Mouse (Mus musculus): Measurements from ENCODE around the gene Prr3.
A peak's percentile ranks its signal among the peaks of the same experiment; 100 is the strongest.
"Not testable (repeated sequence)": the region's sequence is repeated elsewhere in the genome, so short reads cannot be mapped to it uniquely, and the experiment has no call there.

The Prr3 gene

DNA sequence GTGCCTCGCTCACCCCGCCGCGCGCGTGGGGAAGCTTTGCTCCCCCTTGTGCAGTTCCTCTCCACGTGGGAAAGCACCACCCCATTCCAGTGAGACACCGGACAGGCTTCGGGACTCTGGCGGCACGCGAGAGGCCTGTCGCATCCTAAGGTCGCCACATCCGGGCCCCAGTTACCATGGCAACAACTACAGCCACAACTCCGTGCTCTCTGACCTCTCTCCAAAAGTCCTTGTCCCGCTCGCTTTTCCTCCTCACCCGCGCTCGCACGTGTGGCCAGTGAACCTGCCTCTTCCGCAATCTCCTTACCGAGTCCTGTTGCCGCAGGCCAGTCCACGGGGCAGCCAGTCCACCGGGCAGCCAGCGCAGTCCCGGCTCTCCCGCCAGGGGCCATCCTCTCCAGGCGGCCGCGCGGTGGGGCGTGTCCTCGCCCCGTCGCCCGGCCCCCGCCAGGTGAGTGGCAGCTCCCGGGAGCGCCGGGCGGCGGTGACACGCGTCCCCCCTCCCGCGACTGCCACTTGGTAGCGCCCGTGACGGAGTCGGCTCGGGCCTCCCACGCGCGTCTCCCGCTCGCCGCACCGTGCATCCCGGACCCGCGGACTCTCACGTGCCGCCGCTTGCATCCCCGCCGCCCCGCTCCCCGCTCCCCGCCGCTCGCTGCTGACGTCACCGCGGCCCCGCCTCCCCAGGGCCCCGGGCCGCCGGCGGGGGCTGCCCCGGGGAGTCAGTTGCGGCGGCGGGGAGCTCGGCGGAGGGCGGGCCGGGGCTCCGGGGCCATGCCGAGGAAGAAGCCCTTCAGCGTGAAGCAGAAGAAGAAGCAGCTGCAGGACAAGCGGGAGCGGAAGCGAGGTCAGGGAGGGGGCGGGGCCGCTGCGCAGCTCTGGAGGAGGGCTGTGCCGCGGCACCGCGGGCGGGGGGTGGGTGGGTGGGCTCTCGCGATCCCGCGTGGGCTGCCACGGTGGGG is at the start of gene Prr3, which contains the start of gene Gnl1:
Prr3 (minus strand) TSS at position 836 of the 962 bp plus-strand sequence.
Gnl1 (plus strand) TSS at position 451 of the 962 bp plus-strand sequence.
- peak; percentile 93 to 95 for DNase-seq

DNA sequence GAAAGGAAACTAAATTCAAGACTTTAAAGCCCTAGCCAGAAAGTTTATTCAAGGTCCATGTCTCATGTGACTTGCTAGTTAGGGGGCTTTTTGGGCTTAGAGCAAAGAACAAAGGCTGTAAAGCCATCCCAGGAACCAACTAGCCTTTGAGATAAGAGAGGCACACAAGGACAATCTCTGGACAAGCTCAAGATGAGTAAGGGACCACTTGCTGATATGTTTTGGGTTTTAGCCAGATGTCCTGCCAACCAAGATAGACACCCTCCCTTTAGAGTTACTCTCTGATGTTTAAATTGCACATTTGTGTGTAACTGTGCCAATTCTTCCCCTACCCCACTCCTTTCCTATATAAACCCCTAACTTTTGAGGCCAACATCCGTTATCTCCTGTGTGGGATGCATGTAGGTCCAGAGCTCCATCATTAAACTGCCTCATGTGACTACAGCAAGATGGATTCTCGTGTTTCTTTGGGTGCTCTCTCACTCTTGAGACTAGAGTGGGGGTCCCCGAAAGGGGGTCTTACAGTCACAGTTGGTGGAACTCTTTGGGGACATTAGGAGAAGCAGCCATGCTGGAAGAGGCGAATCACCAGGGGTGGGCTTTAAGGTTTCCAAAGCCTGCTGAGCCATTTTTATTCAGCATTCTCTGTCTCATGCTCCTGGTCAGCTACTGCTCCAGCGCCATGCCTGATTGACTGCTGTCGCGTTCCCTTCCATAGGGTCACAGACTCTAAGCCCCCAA is 49.0 kb upstream of the Prr3 start:
- DNase-seq, result no peak

GRCm38 (mm10) chr17:36027663-36028062 is 47.6 kb upstream of the Prr3 start:
- DNase-seq, result no peak

DNA sequence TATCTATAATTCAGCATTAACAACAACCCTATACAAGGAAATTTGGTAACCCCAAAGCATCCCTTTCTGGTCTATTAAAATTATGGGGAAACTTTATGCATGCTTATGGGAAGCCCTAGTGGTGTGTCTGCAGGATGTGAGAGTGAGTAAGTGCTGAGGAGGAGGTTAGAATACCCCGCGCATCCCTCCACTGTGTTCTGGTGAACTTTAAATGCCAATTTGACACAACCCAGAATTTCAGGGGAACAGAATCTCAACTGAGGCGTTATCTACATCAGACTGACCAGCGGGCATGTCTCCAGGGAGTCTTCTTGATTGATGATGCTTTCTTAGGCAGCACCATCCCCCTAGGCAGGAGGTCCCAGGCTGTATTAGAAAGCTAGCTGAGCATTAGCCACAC is 45.9 kb upstream of the Prr3 start:
- no peak for DNase-seq

GRCm38 (mm10) chr17:36025197-36025596 is 45.2 kb upstream of the Prr3 start:
- no peak for DNase-seq

- DNase-seq, result peak; percentile 48 to 61
These were observed 43.9 kb upstream of the Prr3 start for GRCm38 (mm10) chr17:36023710-36024654.

DNA sequence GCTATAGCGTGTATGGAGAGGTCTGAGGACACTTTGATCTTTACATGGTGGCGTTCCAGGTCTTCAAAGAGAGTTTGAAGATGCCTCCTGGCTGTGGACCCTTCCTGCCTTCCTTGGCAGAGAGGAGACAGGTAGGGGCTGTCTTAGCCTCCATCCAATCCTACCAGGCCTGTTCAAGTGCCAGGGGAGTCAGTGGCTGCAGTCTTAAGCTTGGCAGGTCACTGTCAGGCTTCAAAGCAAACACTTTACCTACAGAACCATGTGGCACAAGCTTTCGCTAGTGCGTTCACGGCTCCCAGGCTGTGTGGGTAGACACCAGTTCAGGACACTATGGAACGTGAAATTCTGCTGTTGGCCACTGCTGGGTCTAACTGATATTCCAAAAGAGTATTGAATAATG is 42.9 kb upstream of the Prr3 start:
- no peak for DNase-seq

DNA sequence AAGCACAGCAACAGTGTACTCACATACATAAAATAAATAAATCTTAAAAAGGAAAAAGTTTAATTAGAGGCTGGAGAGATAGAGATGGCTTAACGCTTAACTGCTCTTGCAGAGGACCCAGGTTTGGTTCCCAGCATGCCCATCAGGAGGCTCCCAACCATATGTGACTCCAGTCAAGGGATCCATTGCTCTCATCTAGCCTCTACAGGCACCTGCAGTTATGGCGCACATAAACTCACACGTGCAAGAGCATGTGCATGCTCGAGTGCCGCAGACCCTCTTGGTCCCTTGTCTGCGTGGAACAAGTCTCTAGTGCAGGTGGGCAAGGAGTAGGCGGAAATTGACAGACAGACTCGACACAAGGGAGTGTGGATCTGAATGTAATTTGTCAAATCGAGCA is 42.1 kb upstream of the Prr3 start:
- no peak for DNase-seq

- no peak for DNase-seq
These were observed 41.3 kb upstream of the Prr3 start for GRCm38 (mm10) chr17:36021309-36021708.

- DNase-seq, result peak; percentile 87 to 89
These were observed 40.4 kb upstream of the Prr3 start, which contains the start of gene H2-T24 for GRCm38 (mm10) chr17:36020191-36021073. TSS of gene H2-T24 (minus strand) at chr17:36020560.

- no peak for DNase-seq
These were observed 39.5 kb upstream of the Prr3 start for GRCm38 (mm10) chr17:36019519-36019918.

- peak; percentile 54 to 78 for DNase-seq
These were observed 38.9 kb upstream of the Prr3 start for GRCm38 (mm10) chr17:36018979-36019378.

DNA sequence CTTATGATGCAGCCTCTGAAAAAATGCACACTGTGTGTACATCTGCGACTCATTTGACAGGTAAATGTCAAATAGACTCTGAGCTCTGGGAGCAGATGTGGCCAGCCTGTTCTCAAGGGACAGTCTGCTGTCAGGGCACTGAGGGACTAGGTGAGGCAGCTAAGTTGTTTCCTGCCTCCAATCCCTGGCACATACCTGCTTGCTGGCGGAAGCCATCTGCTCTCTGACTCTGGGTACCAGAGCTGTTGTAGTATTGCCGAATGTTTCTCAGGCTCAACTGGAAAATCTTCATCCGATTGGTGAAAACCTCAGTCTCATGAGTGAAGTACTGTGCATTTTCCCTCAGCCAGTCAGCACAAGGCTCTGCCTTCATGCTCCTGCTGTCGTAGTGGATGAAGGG is 37.0 kb upstream of the Prr3 start:
- DNase-seq, result no peak

DNA sequence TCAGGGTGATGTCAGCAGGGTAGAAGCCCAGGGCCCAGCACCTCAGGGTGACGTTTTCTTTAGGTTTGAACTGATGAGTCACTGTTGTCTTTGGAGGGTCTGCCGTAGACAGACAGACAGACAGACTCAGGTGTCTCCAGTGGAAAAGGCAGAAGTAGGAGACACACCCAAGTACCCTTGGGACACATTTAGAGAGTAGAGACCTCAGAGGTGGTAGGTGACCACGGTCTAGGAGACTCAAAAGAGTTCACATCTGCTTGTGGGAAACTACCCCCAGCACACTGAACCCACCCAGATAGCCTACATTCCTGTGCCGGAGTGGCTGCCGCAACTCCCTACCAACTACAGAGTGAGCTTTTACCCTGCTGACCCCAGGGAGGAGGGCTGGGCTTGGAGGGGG is 34.9 kb upstream of the Prr3 start:
- DNase-seq, result no peak

GRCm38 (mm10) chr17:36004409-36004808 is 24.4 kb upstream of the Prr3 start:
- not testable (repeated sequence) for DNase-seq

- DNase-seq, result no peak
These were observed 23.3 kb upstream of the Prr3 start for GRCm38 (mm10) chr17:36003331-36003730.

GRCm38 (mm10) chr17:36001966-36002365 is 21.9 kb upstream of the Prr3 start:
- DNase-seq, result no peak

DNA sequence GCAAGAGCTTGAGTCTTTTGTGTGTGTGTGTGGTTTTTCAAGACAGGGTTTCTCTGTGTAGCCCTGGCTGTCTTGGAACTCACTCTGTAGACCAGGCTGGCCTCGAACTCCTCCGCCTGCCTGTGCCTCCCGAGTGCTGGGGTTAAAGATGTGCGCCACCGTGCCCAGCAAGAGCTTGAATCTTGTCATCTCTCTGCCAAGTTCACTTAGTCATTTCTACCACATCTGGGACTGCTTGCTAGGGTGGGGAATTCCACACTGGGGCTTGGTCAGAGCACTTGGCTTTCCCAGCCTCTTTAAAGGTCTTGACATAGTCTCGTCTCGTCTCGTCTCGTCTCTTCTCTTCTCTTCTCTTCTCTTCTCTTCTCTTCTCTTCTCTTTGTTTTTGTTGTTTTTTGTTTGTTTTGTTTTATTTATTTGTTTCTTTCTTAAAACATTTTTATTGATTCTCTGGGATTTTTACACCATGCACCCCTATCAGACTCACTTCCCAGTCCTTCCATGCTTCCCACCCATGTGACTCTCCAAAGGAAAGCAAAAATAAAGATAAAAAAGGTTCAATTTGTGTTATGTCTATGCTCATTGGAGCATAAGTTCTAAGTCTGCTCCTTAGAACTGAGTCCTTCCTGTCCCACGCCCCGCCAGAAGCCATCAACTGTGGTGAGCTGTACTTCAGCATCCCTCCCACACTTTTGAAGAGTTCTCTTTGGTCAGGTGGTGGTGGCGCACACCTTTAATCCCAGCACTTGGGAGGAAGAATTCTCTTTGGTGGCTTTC is 21.3 kb upstream of the Prr3 start:
- DNase-seq, result no peak

DNA sequence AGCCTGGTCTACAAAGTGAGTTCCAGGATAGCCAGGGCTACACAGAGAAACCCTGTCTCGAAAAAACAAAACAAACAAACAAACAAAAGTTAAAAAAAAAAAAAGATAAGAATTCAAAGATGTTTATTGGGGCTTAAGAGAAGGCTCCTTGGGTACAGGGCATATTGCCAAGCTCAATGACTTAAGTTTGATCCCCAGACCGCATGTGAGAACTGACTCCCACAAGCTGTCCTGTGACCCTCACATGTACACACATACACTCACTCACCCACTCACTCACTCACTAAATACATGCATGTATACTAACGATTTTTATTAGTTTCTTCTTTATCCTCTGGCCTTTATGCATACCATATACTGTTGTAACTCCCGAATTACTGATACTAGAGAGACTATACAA is 20.3 kb upstream of the Prr3 start:
- no peak for DNase-seq

DNA sequence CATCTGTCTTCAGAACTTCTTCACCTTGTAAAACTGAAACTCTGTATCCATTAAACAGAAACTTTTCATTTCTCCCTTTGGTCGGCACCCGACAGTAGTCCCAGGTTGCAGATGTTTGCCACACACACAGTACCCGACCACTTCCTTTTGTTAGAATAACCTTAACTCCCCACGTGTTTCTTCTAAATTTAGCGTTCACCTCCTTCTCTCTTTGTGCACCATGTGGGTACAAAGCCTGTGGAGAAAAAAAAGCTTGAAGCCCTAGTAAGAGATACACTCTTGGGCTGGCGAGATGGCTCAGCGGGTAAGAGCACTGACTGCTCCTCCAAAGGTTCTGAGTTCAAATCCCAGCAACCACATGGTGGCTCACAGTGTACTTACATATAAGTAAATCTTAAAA is 19.3 kb upstream of the Prr3 start:
- no peak for DNase-seq
